Mouse (Mus musculus) MEL (cell line): Measurements from ENCODE around the gene Dhx35. TPM values are rescaled to one million over a fixed set of nuclear protein-coding genes. Genes with fewer than 3 reads are reported as not detected.

Experiments used
- DNase-seq: peaks from one replicate; pipeline ENCODE4 v3.0.0; 2011; ENCODE audit warnings: low read depth, low spot score
- H3K27ac ChIP-seq: 2 replicates; pipeline ENCODE4 v1.5.1; 2012; ENCODE audit warnings: low read depth, mild to moderate bottlenecking, control low read depth, low read length, moderate library complexity; ENCODE audit not compliant: control insufficient read depth
- H3K27me3 ChIP-seq, 2 experiments: fragments of 150-350 bp in 1 of 2; sonication (generic) in 1 of 2; 2 replicates each; pipeline ENCODE4 v1.6.1; 2012; ENCODE audit warnings: low read length in 2 of 2, mild to moderate bottlenecking in 2 of 2, improper control_type of control experiment in 1 of 2, moderate library complexity in 1 of 2; ENCODE audit not compliant: insufficient read depth in 2 of 2, control insufficient read depth in 1 of 2
- H3K36me3 ChIP-seq, 2 experiments: 2 replicates each; pipeline ENCODE4 v1.6.1; 2012 to 2014; ENCODE audit warnings: low read length in 2 of 2, improper control_type of control experiment in 1 of 2, inconsistent platforms in 1 of 2, mild to moderate bottlenecking in 1 of 2; ENCODE audit not compliant: insufficient read depth in 2 of 2, control insufficient read depth in 1 of 2
- H3K4me1 ChIP-seq, 2 experiments: fragments of 150-350 bp in 1 of 2; sonication (generic) in 1 of 2; 2 replicates each; pipeline ENCODE4 v1.6.1; 2012; ENCODE audit warnings: low read length in 2 of 2, improper control_type of control experiment in 1 of 2, mild to moderate bottlenecking in 1 of 2; ENCODE audit not compliant: insufficient read depth in 2 of 2, control insufficient read depth in 1 of 2
- H3K4me3 ChIP-seq, 2 experiments: fragments of 150-350 bp in 1 of 2; sonication (generic) in 1 of 2; 2 replicates each; pipeline ENCODE4 v1.5.1; 2012; ENCODE audit warnings: low read depth in 2 of 2, low read length in 2 of 2, mild to moderate bottlenecking in 2 of 2, moderate library complexity in 2 of 2, control low read depth in 1 of 2, improper control_type of control experiment in 1 of 2; ENCODE audit not compliant: control insufficient read depth in 1 of 2, insufficient read depth in 1 of 2
- H3K79me2 ChIP-seq: 2 replicates; pipeline ENCODE4 v1.6.1; 2012; ENCODE audit warnings: mild to moderate bottlenecking, low read length, moderate library complexity; ENCODE audit not compliant: control insufficient read depth, poor library complexity, insufficient read depth
- H3K9ac ChIP-seq: 2 replicates; pipeline ENCODE4 v1.6.1; 2012; ENCODE audit warnings: low read depth, mild to moderate bottlenecking, control low read depth, low read length, moderate library complexity; ENCODE audit not compliant: control insufficient read depth, poor library complexity, severe bottlenecking
- H3K9me3 ChIP-seq: fragments of 150-350 bp; sonication (generic); replicated peaks from 2 replicates; pipeline ENCODE4 v1.6.1; 2012; ENCODE audit warnings: mild to moderate bottlenecking, low read length, improper control_type of control experiment, moderate library complexity; ENCODE audit not compliant: insufficient read depth
- CHD2 ChIP-seq: IDR thresholded peaks from 2 replicates; pipeline ENCODE4 v1.6.1; 2011; ENCODE audit warnings: low read length, improper control_type of control experiment
- CTCF ChIP-seq, 3 experiments: IDR thresholded peaks in 2 of 3; conservative IDR thresholded peaks in 1 of 3; 2 replicates each; pipeline ENCODE4 v1.5.1; 2011 to 2012; ENCODE audit warnings: low read length in 3 of 3, low read depth in 2 of 3, mild to moderate bottlenecking in 2 of 3, improper control_type of control experiment in 1 of 3, inconsistent platforms in 1 of 3, mixed read lengths in 1 of 3, moderate library complexity in 1 of 3; ENCODE audit not compliant: control insufficient read depth in 1 of 3, insufficient read depth in 1 of 3, poor library complexity in 1 of 3, severe bottlenecking in 1 of 3
- ELF1 ChIP-seq: IDR thresholded peaks from 2 replicates; pipeline ENCODE4 v1.6.1; 2014; ENCODE audit warnings: low read depth, mild to moderate bottlenecking, inconsistent platforms, low read length, improper control_type of control experiment, moderate library complexity
- EP300 ChIP-seq, 2 experiments: IDR thresholded peaks; 2 replicates each; pipeline ENCODE4 v1.6.1; 2011; ENCODE audit warnings: improper control_type of control experiment in 2 of 2, low read length in 2 of 2, low read depth in 1 of 2, mild to moderate bottlenecking in 1 of 2
- ETS1 ChIP-seq: IDR thresholded peaks from 2 replicates; pipeline ENCODE4 v1.6.1; 2012; ENCODE audit warnings: low read depth, mild to moderate bottlenecking, inconsistent platforms, low read length, improper control_type of control experiment, moderate library complexity
- GABPA ChIP-seq: IDR thresholded peaks from 2 replicates; pipeline ENCODE4 v1.6.1; 2012; ENCODE audit warnings: low read depth, mild to moderate bottlenecking, inconsistent platforms, low read length, improper control_type of control experiment, moderate library complexity
- GATA1 ChIP-seq: IDR thresholded peaks from 2 replicates; pipeline ENCODE4 v1.6.1; 2011; ENCODE audit warnings: low read depth, low read length, improper control_type of control experiment
- HCFC1 ChIP-seq: IDR thresholded peaks from 2 replicates; pipeline ENCODE4 v1.6.1; 2012; ENCODE audit warnings: low read depth, mild to moderate bottlenecking, inconsistent platforms, low read length, improper control_type of control experiment, moderate library complexity
- MAFK ChIP-seq: IDR thresholded peaks from 2 replicates; pipeline ENCODE4 v1.6.1; 2011; ENCODE audit warnings: low read depth, mild to moderate bottlenecking, low read length, improper control_type of control experiment, borderline replicate concordance
- MAX ChIP-seq: IDR thresholded peaks from 2 replicates; pipeline ENCODE4 v1.6.1; 2011; ENCODE audit warnings: low read length, improper control_type of control experiment
- MEF2A ChIP-seq: IDR thresholded peaks from 2 replicates; pipeline ENCODE4 v1.6.1; 2014; ENCODE audit warnings: low read depth, mild to moderate bottlenecking, inconsistent platforms, low read length, improper control_type of control experiment; ENCODE audit not compliant: poor library complexity, insufficient replicate concordance, severe bottlenecking; ENCODE audit errors: extremely low read depth
- MXI1 ChIP-seq: IDR thresholded peaks from 2 replicates; pipeline ENCODE4 v1.6.1; 2011; ENCODE audit warnings: mild to moderate bottlenecking, low read depth, low read length, improper control_type of control experiment
- MYB ChIP-seq: IDR thresholded peaks from 2 replicates; pipeline ENCODE4 v1.6.1; 2011; ENCODE audit warnings: mild to moderate bottlenecking, low read depth, low read length, improper control_type of control experiment
- NELFE ChIP-seq: IDR thresholded peaks from 2 replicates; pipeline ENCODE4 v1.6.1; 2011; ENCODE audit warnings: low read depth, low read length, improper control_type of control experiment
- NRF1 ChIP-seq: IDR thresholded peaks from 2 replicates; pipeline ENCODE4 v1.6.1; 2014; ENCODE audit warnings: low read depth, mild to moderate bottlenecking, inconsistent platforms, low read length, improper control_type of control experiment, moderate library complexity; ENCODE audit not compliant: poor library complexity, insufficient read depth, severe bottlenecking
- POLR2A ChIP-seq, 2 experiments: IDR thresholded peaks; 2 replicates each; pipeline ENCODE4 v1.6.1; 2011 to 2012; ENCODE audit warnings: low read length in 2 of 2, mild to moderate bottlenecking in 2 of 2, control low read depth in 1 of 2, improper control_type of control experiment in 1 of 2, low read depth in 1 of 2, moderate library complexity in 1 of 2; ENCODE audit not compliant: control insufficient read depth in 1 of 2, insufficient read depth in 1 of 2, poor library complexity in 1 of 2
- POLR2AphosphoS5 ChIP-seq: IDR thresholded peaks from 2 replicates; pipeline ENCODE4 v1.6.1; 2012; ENCODE audit warnings: low read depth, borderline replicate concordance, mild to moderate bottlenecking, inconsistent platforms, low read length, moderate library complexity, mixed read lengths
- RAD21 ChIP-seq: IDR thresholded peaks from 2 replicates; pipeline ENCODE4 v1.6.1; 2011; ENCODE audit warnings: mild to moderate bottlenecking, low read depth, low read length, improper control_type of control experiment
- RCOR1 ChIP-seq: IDR thresholded peaks from 2 replicates; pipeline ENCODE4 v1.6.1; 2012; ENCODE audit warnings: low read depth, mild to moderate bottlenecking, inconsistent platforms, low read length, improper control_type of control experiment
- SIN3A ChIP-seq: IDR thresholded peaks from 2 replicates; pipeline ENCODE4 v1.6.1; 2012; ENCODE audit warnings: low read length, improper control_type of control experiment, inconsistent platforms
- SMC3 ChIP-seq: IDR thresholded peaks from 2 replicates; pipeline ENCODE4 v1.6.1; 2011; ENCODE audit warnings: low read depth, low read length, improper control_type of control experiment
- TBP ChIP-seq: IDR thresholded peaks from 2 replicates; pipeline ENCODE4 v1.8.0; 2011; ENCODE audit warnings: low read depth, low read length, improper control_type of control experiment
- UBTF ChIP-seq: IDR thresholded peaks from 2 replicates; pipeline ENCODE4 v1.6.1; 2012; ENCODE audit warnings: low read depth, mild to moderate bottlenecking, inconsistent platforms, low read length, improper control_type of control experiment, moderate library complexity, borderline replicate concordance; ENCODE audit not compliant: insufficient read depth
- USF2 ChIP-seq, 2 experiments: IDR thresholded peaks; 2 replicates each; pipeline ENCODE4 v1.6.1; 2011 to 2012; ENCODE audit warnings: improper control_type of control experiment in 2 of 2, low read length in 2 of 2, borderline replicate concordance in 1 of 2, inconsistent platforms in 1 of 2, low read depth in 1 of 2, mild to moderate bottlenecking in 1 of 2; ENCODE audit not compliant: insufficient read depth in 1 of 2
- ZC3H11A ChIP-seq: IDR thresholded peaks from 2 replicates; pipeline ENCODE4 v1.6.1; 2012; ENCODE audit warnings: low read depth, mild to moderate bottlenecking, inconsistent platforms, low read length, improper control_type of control experiment
- polyA plus RNA-seq, 2 experiments: library from polyadenylated mRNA; stranded (reverse) in 1 of 2; unstranded in 1 of 2; fragments of >175 nt in 1 of 2; fragments of >200 nt in 1 of 2; gene quantifications; 2 replicates each; pipeline versions ENCODE4 v1.2.1 to v1.2.4; 2012; ENCODE audit warnings: low replicate concordance in 2 of 2, low read depth in 1 of 2; ENCODE audit not compliant: insufficient read length in 2 of 2, insufficient read depth in 1 of 2, missing spikeins in 1 of 2
- total RNA-seq: library from RNA; depleted of rRNA; stranded (reverse); fragments of 300-350 nt; gene quantifications from 2 replicates; pipeline ENCODE4 v1.2.3, GENCODE M21; 2012

Gene Dhx35
- total and polyA plus RNA-seq, 3 experiments, result 18.5 to 23.6 TPM; not detected in 1

- H3K9ac ChIP-seq, result no peak overlapping the region
- no peaks in the 10 kb centered on the region for H3K9me3 ChIP-seq
- DNase-seq, result peak; percentile 86
- H3K4me3 ChIP-seq, result no peak overlapping the region
- H3K27ac ChIP-seq, result no peak overlapping the region
- H3K27me3 ChIP-seq, result no peaks in the 10 kb centered on the region
- H3K36me3 ChIP-seq, result no peaks in the 10 kb centered on the region; a peak in 1 of 4 replicates
- H3K79me2 ChIP-seq, result no peaks in the 10 kb centered on the region
- no peaks in the 10 kb centered on the region for H3K4me1 ChIP-seq
- no peak for TF ChIP-seq MEF2A
- TF ChIP-seq POLR2AphosphoS5, result no peak
- TF ChIP-seq RCOR1, result no peak
- TF ChIP-seq MXI1, result no peak
- no peak for TF ChIP-seq EP300 (IDR thresholded peaks at IDR 0.05; ENCODE audit: low read depth in 1 of 2, low read length in 2 of 2)
- no peak for TF ChIP-seq GABPA
- no peak for TF ChIP-seq NELFE
- no peak for TF ChIP-seq POLR2A (IDR thresholded peaks at IDR 0.05; ENCODE audit: control insufficient read depth in 1 of 2, insufficient read depth in 1 of 2, low read depth in 1 of 2, low read length in 2 of 2, poor library complexity in 1 of 2)
- no peak for TF ChIP-seq ETS1
- TF ChIP-seq CTCF (IDR thresholded peaks at IDR 0.05 in 2 of 3, conservative IDR thresholded peaks at IDR 0.05 in 1 of 3; ENCODE audit: control insufficient read depth in 1 of 3, insufficient read depth in 1 of 3, low read depth in 2 of 3, low read length in 3 of 3, poor library complexity in 1 of 3, severe bottlenecking in 1 of 3), result peak; percentile 92 to 98 (median 97)
- TF ChIP-seq TBP, result no peak
- TF ChIP-seq MAX, result no peak
- no peak for TF ChIP-seq HCFC1
- TF ChIP-seq MYB, result no peak
- TF ChIP-seq SMC3, result peak; percentile 71
- TF ChIP-seq ELF1, result no peak
- no peak for TF ChIP-seq USF2 (IDR thresholded peaks at IDR 0.05; ENCODE audit: borderline replicate concordance in 1 of 2, insufficient read depth in 1 of 2, low read depth in 1 of 2, low read length in 2 of 2)
- no peak for TF ChIP-seq UBTF
- TF ChIP-seq RAD21, result peak; percentile 77
- no peak for TF ChIP-seq CHD2
- no peak for TF ChIP-seq SIN3A
- no peak for TF ChIP-seq MAFK
- TF ChIP-seq ZC3H11A, result peak; percentile 51; the same call in 1 of the 2 replicates
- no peak for TF ChIP-seq GATA1
- TF ChIP-seq NRF1, result no peak
Measured at GRCm38 (mm10) chr2:158863341-158864125, 68.9 kb downstream of the Dhx35 start.
